Mouse (Mus musculus) E14TG2a.4 (cell line): ENCODE data around the gene Mical3.

ENCODE experiments used
- CTCF ChIP-seq: conservative IDR thresholded peaks from 2 replicates; pipeline ENCODE4 v1.5.1; 2014; ENCODE audit warnings: low read length
- NANOG ChIP-seq: IDR thresholded peaks from 2 replicates; pipeline ENCODE4 v1.6.1; 2014; ENCODE audit warnings: borderline replicate concordance, low read length, mixed read lengths
- POU5F1 ChIP-seq: IDR thresholded peaks from 2 replicates; pipeline ENCODE4 v1.6.1; 2014; ENCODE audit warnings: low read length, borderline replicate concordance

DNA sequence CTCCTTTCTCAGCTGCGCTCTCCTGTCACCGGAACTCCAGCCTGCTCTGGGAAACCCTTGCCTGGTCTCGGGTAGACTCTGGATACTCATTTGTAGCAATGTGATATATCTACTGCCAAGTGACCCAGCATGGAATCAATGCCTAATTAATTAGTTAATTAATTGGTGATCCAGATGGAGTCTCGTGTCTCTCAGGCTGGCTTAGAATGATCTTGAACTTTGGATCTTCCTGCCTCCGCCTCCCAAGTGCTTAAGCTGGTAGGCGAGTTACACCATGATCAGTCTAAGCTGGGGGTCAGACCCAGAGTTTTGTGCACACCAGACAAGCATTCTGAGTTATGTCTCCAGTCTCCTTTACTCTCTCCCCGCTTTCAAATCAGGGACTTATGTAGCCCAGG lies 189.7 kb downstream of the Mical3 start:
- TF ChIP-seq CTCF (no peak), POU5F1 (no peak), NANOG (no peak)
